Mouse (Mus musculus): ENCODE data around the gene Myo15b. TPM values are rescaled to one million over a fixed set of nuclear protein-coding genes. Genes with fewer than 3 reads are reported as not detected.

Myo15b gene
- polyA plus RNA-seq, 1 experiment = 0.16 TPM

- WGBS = 50% methylated on average over 8 of the region's 8 CpGs
- no peak for DNase-seq
- Histone ChIP-seq H3K4me1 (ENCODE audit: control insufficient read depth, insufficient read depth, low read length) (no peaks in the 10 kb centered on the region), H3K27me3 (ENCODE audit: control insufficient read depth, insufficient read depth, low read length) (0 out of 2 replicates have a peak, but pooled peaks cover 2% of the 10 kb centered on the region), H3K27ac (ENCODE audit: insufficient read depth, low read length) (no peak overlapping the region), H3K4me3 (replicated peaks; ENCODE audit: insufficient read depth, low read depth, low read length) (no peak overlapping the region)
- TF ChIP-seq POLR2A (IDR thresholded peaks at IDR 0.05; ENCODE audit: borderline replicate concordance, insufficient read depth, low read length) (no peak), CTCF (IDR thresholded peaks at IDR 0.05; ENCODE audit: borderline replicate concordance, insufficient read depth, low read depth, low read length) (no peak)
Observed at GRCm38 (mm10) chr11:115833021-115833513, 25.1 kb upstream of the Myo15b start.

- WGBS = 84% methylated on average over 6 of the region's 6 CpGs
- H3K4me3 ChIP-seq (replicated peaks; ENCODE audit: insufficient read depth, low read depth, low read length) = no peak overlapping the region
- H3K4me1 ChIP-seq (ENCODE audit: control insufficient read depth, insufficient read depth, low read length) = no peaks in the 10 kb centered on the region
- TF ChIP-seq CTCF (IDR thresholded peaks at IDR 0.05; ENCODE audit: borderline replicate concordance, insufficient read depth, low read depth, low read length) (no peak), POLR2A (IDR thresholded peaks at IDR 0.05; ENCODE audit: borderline replicate concordance, insufficient read depth, low read length) (no peak)
- DNase-seq = no peak
- no peak overlapping the region for H3K27ac ChIP-seq (ENCODE audit: insufficient read depth, low read length)
- no peaks in the 10 kb centered on the region for H3K27me3 ChIP-seq (ENCODE audit: control insufficient read depth, insufficient read depth, low read length)
Observed at GRCm38 (mm10) chr11:115834033-115834432, 24.2 kb upstream of the Myo15b start.

- no peak for DNase-seq
Observed at GRCm38 (mm10) chr11:115836656-115837395, 21.4 kb upstream of the Myo15b start.

GRCm38 (mm10) chr11:115837606-115838345 lies 20.4 kb upstream of the Myo15b start:
- no peaks in the 10 kb centered on the region for H3K4me1 ChIP-seq (ENCODE audit: control insufficient read depth, insufficient read depth, low read length)
- no peak overlapping the region for H3K27ac ChIP-seq (ENCODE audit: insufficient read depth, low read length)
- DNase-seq = no peak
- H3K4me3 ChIP-seq (replicated peaks; ENCODE audit: insufficient read depth, low read depth, low read length) = no peak overlapping the region
- 89% methylated on average over 22 of the region's 22 CpGs for WGBS
- no peak for TF ChIP-seq CTCF (IDR thresholded peaks at IDR 0.05; ENCODE audit: borderline replicate concordance, insufficient read depth, low read depth, low read length)
- no peak for TF ChIP-seq POLR2A (IDR thresholded peaks at IDR 0.05; ENCODE audit: borderline replicate concordance, insufficient read depth, low read length)
- no peaks in the 10 kb centered on the region for H3K27me3 ChIP-seq (ENCODE audit: control insufficient read depth, insufficient read depth, low read length)

More at GRCm38 (mm10) chr11:115836656-115837395, 21.4 kb upstream of the Myo15b start:
- H3K27me3 ChIP-seq (ENCODE audit: control insufficient read depth, insufficient read depth, low read length) = no peaks in the 10 kb centered on the region
- 40% methylated on average over 11 of the region's 11 CpGs for WGBS
- H3K4me1 ChIP-seq (ENCODE audit: control insufficient read depth, insufficient read depth, low read length) = no peaks in the 10 kb centered on the region
- TF ChIP-seq CTCF (IDR thresholded peaks at IDR 0.05; ENCODE audit: borderline replicate concordance, insufficient read depth, low read depth, low read length) (no peak), POLR2A (IDR thresholded peaks at IDR 0.05; ENCODE audit: borderline replicate concordance, insufficient read depth, low read length) (no peak)
- H3K4me3 ChIP-seq (replicated peaks; ENCODE audit: insufficient read depth, low read depth, low read length) = no peak overlapping the region
- H3K27ac ChIP-seq (ENCODE audit: insufficient read depth, low read length) = no peak overlapping the region

- Histone ChIP-seq H3K27me3 (ENCODE audit: control insufficient read depth, insufficient read depth, low read length) (no peaks in the 10 kb centered on the region), H3K27ac (ENCODE audit: insufficient read depth, low read length) (no peak overlapping the region), H3K4me3 (replicated peaks; ENCODE audit: insufficient read depth, low read depth, low read length) (no peak overlapping the region), H3K4me1 (ENCODE audit: control insufficient read depth, insufficient read depth, low read length) (no peaks in the 10 kb centered on the region)
- TF ChIP-seq CTCF (IDR thresholded peaks at IDR 0.05; ENCODE audit: borderline replicate concordance, insufficient read depth, low read depth, low read length) = no peak
- no peak for TF ChIP-seq POLR2A (IDR thresholded peaks at IDR 0.05; ENCODE audit: borderline replicate concordance, insufficient read depth, low read length)
- WGBS = 65% methylated on average over 4 of the region's 4 CpGs
- no peak for DNase-seq
Observed at GRCm38 (mm10) chr11:115838895-115839311, 19.3 kb upstream of the Myo15b start.

GRCm38 (mm10) chr11:115839732-115840131 lies 18.5 kb upstream of the Myo15b start:
- TF ChIP-seq POLR2A (IDR thresholded peaks at IDR 0.05; ENCODE audit: borderline replicate concordance, insufficient read depth, low read length) (no peak), CTCF (IDR thresholded peaks at IDR 0.05; ENCODE audit: borderline replicate concordance, insufficient read depth, low read depth, low read length) (no peak)
- Histone ChIP-seq H3K4me1 (ENCODE audit: control insufficient read depth, insufficient read depth, low read length) (peaks cover under 1% of the 10 kb centered on the region), H3K4me3 (replicated peaks; ENCODE audit: insufficient read depth, low read depth, low read length) (no peak overlapping the region), H3K27ac (ENCODE audit: insufficient read depth, low read length) (no peak overlapping the region), H3K27me3 (ENCODE audit: control insufficient read depth, insufficient read depth, low read length) (no peaks in the 10 kb centered on the region)
- 72% methylated on average over 3 of the region's 3 CpGs for WGBS
- DNase-seq = no peak

GRCm38 (mm10) chr11:115841044-115841443 lies 17.2 kb upstream of the Myo15b start:
- no peak for TF ChIP-seq POLR2A (IDR thresholded peaks at IDR 0.05; ENCODE audit: borderline replicate concordance, insufficient read depth, low read length)
- no peak for TF ChIP-seq CTCF (IDR thresholded peaks at IDR 0.05; ENCODE audit: borderline replicate concordance, insufficient read depth, low read depth, low read length)
- peaks cover 6% of the 10 kb centered on the region for H3K4me1 ChIP-seq (ENCODE audit: control insufficient read depth, insufficient read depth, low read length)
- no peaks in the 10 kb centered on the region for H3K27me3 ChIP-seq (ENCODE audit: control insufficient read depth, insufficient read depth, low read length)
- no peak overlapping the region for H3K27ac ChIP-seq (ENCODE audit: insufficient read depth, low read length)
- WGBS = 85% methylated on average over 6 of the region's 6 CpGs
- no peak for DNase-seq
- H3K4me3 ChIP-seq (replicated peaks; ENCODE audit: insufficient read depth, low read depth, low read length) = no peak overlapping the region
